Mouse (Mus musculus) heart, adult 2 months (tissue): Measurements from ENCODE around the gene Krtap5-1.

Experiments used
- CTCF ChIP-seq: fragments of 200-600 bp; IDR thresholded peaks from 2 replicates; pipeline ENCODE4 v1.8.1; 2022; ENCODE audit warnings: antibody characterized with exemption, mild to moderate bottlenecking, moderate library complexity
- POLR2A ChIP-seq: fragments of 200-500 bp; IDR thresholded peaks from 2 replicates; pipeline ENCODE4 v1.6.1; 2011; ENCODE audit warnings: mild to moderate bottlenecking, low read depth, low read length, control low read depth; ENCODE audit not compliant: insufficient read depth

GRCm38 (mm10) chr7:142323396-142324117 is 26.6 kb upstream of the Krtap5-1 start:
- TF ChIP-seq CTCF (no peak), POLR2A (no peak)
